Mouse (Mus musculus): ENCODE data around the gene Hp.
A peak's percentile ranks its signal among the peaks of the same experiment; 100 is the strongest.

Hp gene

DNA sequence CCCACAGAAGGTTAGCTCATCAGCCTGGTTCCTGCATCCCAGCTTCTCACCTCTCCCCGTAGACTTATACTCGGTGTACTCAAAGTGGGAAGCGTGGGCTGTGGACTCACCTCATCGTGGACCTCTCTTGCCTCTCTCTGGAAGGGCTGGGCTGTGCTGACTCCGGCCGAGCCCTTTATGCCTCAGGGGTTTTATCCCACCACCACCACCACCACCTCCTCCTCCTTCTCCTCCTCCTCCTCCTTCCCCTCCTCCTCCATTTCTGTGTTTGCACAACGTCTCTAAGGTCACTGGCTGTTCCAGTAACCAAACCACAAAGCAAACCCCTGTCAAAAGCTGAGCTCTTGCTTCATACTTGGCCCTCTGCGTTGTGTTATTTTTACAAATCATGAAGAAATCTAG lies at the start of gene Hp:
TSS of gene Hp (minus strand) at position 273 of the 402 bp plus-strand sequence.
- no peak for DNase-seq

DNA sequence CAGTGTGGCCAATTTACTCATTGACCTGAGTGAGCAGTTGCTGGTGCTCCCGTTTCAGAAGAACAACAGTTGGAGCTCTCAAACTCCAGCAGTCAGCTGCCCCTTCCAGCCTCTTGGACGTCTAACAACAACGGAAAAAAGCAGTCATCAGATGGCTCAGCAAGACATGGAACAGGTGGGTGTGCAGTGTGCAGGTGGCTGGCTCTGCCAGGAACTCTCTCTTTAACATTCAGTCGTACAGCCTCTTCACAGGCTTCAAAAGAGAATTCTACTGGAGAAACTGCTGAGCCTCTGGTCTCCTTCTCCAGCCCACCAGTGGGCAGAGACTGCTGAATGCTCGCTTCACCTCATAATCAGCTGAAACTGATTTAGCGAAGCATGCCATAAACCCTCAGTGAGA lies 49.7 kb upstream of the Hp start:
- no peak for DNase-seq

DNA sequence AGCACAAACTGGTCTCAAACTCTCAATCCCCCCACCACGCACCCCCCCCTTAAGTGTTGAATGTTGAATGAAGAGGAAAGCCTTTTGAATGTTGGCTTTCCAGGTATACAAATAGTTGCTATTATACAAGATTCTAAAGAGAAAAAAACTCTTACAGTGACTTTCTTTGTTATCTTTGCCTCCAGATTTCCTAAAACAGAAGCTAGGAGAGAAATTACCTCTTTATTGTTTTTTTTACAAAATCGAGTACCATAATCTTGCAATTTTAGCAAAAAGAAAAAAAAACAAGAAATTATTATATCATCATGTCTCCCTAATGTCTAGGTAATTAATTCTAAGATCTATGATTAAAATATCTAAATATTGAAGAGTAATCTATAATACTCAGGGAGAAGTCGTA lies 36.6 kb upstream of the Hp start:
- DNase-seq, result no peak

DNA sequence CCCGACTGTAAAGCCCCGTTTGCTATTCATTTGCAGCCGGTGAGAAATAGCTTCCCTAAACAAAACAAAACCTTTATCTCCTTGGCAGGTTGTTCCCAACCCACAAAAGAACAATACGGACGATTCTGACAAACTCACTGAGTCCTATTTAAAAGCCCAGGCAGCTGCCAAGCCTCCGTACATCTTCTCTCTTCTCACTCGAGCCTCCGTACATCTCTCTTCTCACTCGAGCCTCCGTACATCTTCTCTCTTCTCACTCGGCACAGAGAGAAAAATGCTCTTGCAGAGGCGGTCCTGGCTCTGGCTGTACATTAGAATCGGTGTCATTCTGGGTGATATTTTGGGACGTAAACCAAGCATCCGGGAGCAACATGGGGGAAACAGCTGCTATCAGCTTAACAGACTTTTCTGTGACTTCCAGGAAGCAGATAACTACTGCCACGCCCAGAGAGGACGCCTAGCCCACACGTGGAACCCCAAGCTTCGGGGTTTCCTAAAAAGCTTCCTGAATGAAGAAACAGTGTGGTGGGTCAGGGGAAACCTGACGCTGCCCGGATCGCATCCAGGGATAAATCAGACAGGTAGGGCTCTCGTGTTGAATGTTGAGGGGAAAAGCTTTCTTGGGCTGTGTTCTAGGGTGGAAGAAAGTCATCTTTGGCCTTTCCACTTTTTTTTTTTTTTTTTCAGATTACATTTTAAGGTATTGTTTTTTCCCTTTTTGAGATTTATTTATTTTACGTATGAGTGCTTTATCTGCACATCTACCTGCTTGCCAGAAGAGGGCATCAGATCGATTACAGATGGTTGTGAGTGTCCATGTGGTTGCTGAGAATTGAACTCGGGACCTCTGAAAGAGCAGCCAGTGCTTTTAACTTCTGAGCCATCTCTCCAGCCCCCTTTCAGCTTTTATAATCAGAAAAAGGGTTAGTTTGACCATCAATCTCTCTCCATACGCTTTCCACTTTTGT lies 35.6 kb upstream of the Hp start, which contains the start of gene Pkd1l3:
TSS of gene Pkd1l3 (plus strand) at position 275 of the 968 bp plus-strand sequence.
- DNase-seq, result no peak

DNA sequence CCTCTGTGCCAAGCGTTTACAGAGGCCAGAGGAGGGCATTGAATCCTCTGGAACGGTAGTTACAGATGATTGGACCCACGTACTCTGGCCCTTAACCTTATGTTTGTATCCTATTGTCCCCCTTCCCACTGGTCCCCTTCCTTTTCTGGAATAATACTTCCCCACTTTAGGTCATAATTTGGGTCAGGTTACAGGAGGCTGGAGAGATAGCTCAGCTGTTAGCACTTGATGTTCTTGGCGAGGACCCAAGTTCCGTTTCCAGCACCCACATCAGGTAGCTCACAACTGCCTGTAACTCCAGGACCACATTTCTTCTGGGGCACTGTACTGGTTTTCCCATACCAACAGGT lies 30.2 kb upstream of the Hp start:
- DNase-seq, result peak; percentile 38

DNA sequence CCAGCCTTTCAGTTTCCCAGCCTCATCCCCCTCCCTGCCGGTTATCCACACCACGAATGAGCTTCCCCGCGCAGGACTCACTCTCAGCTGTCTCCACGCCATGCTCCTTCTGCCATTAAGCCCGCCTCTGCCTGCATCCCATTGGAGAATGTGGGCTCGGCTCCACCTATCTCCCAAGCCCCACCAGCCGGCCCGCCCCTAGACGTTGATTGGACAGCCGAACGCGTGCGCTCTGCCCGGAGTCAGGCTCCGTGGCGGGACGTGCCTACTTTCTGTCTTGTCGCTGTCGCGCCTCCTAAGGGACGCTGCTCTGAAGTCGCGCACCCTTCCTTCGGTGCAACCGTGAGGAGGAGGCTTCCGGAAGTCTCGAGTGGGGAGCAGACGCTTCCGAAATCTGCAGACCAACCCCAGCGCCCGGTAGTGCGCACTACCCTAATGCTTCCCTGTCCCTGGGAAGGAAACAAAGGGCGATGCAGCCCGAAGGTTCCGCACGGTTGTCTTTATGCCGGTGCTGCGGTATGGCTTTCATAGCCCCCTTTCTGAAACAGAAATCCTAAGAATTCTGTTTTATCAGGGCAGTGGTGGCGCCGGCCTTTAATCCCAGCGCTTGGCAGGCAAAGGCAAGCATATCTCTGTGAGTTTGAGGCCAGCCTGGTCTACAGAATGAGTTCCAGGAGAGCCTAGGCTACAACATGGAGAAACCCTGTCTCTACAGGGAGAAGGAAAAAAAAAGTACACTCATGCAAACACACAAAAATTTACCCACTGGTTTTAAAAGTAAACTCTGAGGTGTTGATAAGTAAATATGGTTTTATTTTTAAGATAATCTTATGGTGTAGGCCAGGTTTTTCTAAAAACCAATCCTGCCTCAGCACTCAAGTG lies 29.5 kb upstream of the Hp start, which contains the start of gene Dhodh:
TSS of gene Dhodh (minus strand) at position 403 of the 882 bp plus-strand sequence.
- DNase-seq, result peak; percentile 97

DNA sequence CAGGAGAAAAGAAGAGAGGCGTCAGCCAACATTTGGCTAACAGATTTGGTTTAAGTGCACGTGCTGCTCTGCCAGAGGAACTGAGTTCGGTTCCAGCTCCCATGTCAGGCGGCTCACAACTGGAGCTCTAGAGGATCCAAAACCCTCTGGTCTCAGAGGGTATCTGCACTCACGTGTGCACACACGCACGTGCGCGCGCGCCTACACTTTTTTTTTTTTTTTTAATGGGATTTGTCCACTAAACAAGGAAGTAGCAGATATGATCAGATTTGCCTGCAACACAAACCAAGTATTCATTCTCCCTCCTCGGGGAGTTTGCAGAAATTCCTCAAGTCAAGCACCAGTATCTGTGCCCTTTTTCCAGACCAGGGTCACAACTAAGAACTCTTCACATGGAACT lies 28.7 kb upstream of the Hp start:
- no peak for DNase-seq

DNA sequence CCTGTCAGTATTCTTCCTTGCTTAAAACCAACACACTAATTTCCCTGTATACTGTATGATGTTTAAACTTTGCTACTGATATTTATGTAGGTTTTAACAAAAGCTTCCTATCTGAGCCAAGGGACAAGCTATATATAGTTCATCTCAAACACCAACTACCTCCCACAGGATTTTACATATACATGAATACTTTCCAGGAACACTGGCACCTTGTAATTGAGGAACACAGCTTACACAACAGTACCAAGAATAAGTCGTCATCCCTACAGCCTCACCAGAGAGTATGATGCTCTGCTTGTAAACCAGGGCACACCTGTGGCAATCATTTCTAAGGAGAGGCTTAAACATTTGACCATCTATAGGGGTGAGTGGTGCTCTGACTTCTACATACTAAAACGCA lies 27.8 kb upstream of the Hp start:
- DNase-seq, result no peak

DNA sequence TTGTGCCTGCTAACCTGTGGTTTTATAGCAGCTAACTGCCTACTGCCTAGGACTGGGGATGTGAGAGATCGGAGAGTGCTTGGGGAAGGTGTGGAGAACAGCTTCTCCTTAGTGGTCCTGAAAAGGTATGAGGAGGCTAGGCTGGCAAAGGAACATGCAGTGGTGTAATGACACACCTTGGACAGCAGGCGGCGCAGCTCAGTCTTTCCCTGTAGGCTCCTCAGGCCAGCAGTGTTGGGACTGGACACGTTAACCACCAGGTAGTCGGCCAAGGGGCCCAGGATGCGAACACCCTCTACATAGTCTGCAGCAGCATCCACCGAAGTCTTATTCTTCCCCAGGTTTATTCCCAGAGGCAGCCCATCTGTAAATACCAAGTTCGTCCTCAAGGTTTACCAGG lies 16.9 kb upstream of the Hp start:
- peak; percentile 47 for DNase-seq

DNA sequence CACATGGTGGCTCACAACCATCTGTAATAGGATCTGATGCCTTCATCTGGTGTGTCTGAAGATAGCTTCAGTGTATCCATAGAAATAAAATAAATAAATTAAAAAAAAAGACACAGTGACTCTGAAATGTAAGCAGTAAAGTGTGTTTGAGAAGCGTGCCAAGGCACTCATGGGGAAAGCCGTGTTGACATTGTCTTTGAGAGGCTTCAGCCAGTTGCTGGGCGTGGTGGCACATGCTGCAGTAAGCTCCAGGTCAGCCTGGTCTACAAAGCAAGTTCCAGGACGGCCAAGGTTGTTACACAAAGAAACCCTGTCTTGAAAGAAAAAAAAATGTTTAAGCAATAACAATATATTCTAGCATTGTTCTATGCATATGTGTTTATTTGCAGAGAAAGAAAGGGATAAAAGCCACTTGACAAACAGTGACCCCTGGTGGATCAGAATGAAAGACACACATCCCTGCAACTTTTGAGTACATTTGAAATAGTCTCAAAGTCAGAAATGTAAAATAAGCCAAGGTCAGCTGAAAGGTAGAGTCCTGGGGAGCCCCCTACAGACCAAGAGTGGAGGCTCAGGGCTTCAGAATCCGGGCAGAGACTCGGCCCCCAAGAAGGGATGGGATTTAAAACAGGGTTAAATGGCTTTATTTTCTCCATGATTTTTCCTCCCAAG lies 14.3 kb upstream of the Hp start:
- peak; percentile 37 for DNase-seq

DNA sequence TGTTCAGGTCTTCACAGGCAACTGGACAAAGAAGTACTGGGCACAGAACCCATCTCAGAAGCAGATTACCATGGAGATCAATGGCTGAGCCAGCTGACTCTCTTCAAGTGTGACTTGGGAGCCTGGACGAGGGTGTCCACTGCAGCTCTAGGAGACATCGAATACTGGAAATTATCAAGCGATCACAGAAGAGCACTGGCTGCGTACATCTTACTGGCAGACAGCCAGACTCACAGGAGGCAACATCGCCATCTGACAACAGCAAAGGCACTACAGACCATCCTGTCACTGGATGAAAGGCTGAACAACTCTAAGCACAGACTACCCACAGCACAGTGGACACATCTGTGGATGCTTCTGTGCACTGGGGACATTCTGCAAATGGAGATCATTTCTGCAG lies 13.2 kb upstream of the Hp start:
- DNase-seq, result no peak

DNA sequence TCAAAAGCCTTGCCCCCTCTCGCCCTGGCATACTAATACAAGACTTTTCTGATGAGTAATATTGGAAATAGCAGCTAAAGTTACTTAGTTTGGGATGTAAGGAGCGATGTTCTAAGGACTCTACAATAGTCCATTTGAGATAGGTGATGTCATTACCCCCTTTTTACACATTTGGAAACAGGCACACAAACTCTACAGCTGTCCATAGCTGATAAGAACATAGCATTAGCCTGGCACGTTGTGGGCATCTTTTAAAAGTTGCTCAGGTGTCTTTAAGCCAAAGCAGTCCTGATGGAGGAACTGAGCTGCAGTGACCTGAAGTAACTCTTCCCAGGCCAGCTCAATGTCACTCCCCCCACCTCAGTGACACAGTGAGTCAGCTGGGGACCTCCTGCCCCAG lies 12.4 kb upstream of the Hp start:
- DNase-seq, result no peak

DNA sequence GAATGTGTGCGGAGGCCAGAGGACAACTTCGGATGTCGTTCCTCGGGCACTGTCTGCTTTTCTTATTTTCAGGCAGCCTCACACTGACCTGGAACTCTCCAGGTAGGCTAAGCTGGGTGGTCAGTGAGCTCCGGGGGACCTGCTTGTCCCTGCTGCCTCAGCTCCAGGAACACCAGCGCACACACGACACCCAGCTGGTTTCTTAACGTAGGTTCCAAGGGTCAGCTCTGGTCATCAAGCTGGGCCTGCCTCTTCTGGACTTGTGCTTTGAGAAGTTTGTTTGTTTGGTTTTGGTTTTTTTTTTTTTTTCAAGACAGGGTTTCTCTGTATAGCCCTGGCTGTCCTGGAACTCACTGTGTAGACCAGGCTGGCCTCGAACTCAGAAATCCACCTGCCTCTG lies 11.9 kb upstream of the Hp start:
- no peak for DNase-seq

DNA sequence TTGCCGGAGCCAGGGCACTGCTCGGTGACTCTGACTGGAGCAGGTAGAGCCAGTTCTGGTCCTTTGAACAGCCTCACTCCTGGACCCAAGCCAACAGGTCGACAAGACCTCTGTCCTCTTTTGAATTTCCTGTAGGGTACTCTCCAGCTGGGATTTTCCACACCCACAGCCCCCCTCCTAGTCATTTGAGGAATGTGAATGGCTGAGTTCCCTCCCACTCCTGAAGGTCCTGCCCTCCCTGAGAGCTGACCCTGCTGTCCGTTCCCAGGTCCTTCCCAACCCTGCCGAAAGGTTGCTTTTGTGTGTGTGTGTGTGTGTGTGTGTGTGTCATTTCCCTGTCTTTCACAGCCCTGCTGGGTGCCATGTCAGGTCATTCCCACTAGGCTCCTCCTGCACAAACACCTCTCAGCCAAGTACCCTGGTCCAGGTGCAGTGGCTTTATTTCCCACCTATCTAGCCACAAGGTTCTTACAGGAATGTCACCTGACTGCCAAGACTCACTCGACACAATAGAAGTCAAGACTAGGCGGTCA lies 8.1 kb upstream of the Hp start:
- peak; percentile 83 for DNase-seq

DNA sequence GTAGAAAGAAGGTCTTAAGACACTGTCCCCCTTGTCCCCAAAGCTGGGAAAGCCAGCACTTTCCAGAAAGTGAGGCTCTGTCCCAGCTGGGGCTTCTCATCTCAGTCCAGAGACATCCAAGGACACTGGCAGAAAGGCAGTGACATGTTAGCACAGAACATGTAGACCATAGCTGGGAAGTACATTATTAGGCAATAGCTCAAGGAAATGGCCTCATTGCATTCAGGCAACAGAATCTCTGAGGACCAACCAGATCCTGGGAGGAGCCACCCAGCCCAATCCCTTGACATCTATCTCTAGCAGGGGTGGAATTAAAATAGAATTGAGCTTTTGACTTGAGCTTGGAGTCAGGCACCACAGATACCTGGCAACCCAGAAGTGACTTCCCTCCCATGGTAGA lies 6.7 kb upstream of the Hp start:
- no peak for DNase-seq

DNA sequence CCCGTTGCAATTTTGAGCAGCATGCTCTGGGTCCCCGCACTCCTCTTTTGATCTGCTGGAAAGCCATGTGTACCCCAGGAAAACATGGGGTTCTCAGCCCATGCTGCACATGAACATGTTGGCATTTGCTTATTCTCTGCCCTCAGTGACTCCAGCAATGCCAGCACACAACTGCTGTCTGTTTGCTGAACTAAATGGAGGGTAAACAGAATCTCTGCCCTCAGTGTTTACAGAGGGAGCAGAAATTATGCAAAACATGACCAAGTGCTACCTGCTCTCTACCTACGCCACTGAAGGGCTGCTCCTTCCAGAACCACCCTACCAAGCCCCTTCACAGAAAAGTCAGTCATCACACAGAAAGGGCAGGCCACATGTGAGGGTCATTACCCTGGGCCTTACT lies 5.9 kb upstream of the Hp start:
- DNase-seq, result no peak

DNA sequence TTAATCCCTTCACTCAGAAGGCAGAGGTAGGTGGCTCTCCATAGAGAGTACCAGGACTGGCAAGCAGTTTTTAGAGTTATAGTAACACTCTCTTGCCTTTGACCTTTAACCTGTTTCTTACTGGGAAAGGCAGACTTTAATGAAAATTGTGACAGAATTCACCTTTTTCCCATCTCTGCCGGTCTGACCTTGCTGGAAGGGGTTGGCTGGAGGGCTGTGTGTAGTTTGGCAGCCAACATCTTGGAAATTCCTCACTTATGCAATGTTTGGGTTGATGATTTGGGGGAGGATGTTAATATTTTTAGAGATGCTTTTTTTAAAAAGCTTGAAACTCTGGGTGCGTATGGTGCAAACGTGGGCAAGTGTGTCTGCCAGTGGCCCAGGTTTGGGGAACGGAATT lies 5.3 kb upstream of the Hp start:
- no peak for DNase-seq

DNA sequence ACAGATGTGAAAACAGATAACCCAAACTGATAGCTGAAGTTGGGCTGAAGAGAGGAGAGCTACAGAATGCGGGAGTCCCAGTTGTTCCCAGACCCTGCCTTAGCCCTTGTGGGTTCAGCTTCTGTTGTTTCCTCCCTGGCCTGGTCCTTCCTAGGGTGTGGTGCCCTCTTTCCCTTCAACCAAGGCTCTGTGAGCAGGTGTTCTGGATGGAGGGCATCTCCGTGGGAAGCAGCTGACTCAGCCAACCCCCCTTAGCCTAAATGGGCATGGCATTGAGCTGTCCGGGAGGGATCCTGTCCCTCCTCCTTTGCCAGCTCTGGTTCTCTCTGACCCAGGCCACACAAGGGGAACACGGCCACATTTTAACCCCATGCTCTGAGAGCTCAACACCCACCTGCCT lies 2.7 kb downstream of the Hp start:
- DNase-seq, result no peak

DNA sequence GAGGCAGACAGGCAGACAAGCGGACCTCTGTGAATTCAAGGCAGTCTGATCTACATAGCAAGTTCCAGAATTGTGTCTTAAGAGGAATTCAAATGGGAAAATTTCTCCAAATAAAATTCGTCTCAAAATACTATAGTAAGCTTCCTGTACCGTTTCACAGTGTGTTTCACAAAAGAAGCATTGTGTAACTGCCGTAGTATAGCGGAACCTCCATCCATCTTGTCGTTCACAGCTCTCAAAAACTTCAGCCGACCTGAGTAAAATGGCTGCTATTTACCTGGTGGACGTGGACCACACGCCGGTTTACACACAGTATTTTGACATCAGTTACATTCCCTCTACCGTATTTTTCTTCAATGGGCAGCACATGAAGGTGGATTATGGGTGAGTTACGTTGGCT lies 7.8 kb downstream of the Hp start:
- no peak for DNase-seq

DNA sequence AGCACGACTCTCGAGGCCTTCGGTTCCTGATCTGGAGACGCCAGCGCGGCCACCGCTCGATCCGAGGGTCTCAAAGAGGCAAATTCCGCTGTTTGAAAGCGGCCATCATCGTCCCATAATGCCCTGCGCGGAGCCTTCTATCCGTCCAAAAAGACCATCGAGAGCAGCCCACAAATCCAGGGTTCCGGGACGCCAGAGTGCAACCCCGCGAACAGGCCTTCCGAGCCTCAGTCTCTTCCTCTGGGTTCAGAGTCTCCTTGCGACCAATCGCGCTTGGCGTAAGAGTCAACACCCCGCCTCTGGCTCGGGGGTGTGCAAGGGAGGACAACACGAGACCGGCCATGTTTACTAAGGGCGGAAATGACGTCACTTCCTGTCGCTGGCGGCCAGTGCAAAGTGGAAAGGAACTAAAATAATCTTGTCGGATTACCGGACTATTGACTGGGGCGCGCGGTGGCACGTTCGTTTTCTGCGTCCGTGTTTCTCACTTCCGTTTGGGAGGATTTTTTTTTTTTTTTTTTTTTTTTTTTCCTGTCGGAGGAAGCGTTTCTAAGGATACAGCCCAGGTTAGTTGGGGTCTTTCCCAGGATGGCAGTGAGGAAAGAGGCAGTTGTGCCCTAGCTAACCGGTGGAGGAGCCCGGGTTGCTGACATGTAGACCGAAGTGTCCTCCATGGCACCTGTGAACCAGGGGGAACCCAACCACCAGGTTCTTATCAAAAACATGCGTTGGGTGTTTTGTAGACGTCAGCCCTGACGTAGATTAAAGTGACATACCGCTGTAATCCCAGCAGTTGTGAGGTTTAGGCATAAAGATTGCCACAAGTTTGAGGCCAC lies 13.3 kb downstream of the Hp start, which contains the start of the genes Dhx38 and Txnl4b:
TSS of gene Dhx38 (minus strand) at position 364 of the 836 bp plus-strand sequence.
TSS of gene Txnl4b (plus strand) at position 395 of the 836 bp plus-strand sequence.
- DNase-seq, result peak; percentile 99

DNA sequence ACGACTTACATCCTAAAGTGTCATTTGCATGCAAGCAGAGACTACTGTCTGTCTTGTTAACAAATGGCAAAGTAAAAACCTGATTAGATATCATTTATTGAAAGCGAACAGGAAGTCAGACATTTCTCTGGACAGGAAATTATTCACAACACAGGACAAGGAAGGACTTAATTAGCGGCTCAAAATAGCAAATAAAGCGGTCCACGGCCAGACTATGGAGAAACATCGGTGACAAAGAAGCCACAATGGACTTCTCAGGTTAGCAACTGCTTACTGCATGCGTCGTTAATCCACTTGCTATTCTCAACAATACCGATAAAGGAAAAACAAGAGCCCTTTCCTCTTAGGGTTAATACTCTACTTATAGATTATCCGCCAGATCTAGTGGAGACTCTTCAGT lies 14.2 kb downstream of the Hp start:
- no peak for DNase-seq

DNA sequence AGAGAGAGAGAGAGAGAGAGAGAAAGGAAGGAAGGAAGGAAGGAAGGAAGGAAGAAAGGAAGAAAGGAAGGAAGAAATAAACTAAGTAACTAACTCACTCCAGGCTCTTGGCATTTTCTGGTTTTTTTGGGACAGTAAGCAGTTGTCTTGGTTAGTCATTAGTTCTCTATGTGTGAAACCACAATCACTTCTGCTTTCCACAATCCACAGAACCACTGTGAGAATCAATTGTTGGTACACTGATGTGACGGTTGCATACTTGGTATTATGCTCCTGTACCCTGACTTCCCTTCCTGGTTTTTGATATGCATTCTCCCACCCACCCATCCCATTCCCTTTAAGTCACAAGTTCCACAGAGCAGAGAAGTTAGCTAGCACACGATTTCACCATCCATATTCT lies 15.1 kb downstream of the Hp start:
- no peak for DNase-seq
